Mouse (Mus musculus): Measurements from ENCODE around the gene Prss40. TPM values are rescaled to one million over a fixed set of nuclear protein-coding genes. Genes with fewer than 3 reads are reported as not detected.

Gene Prss40
- not detected in 2 replicates for polyA plus RNA-seq (2015; fragmentation: Nextera tagmentation; extraction: Ambion mirVana)

GRCm38 (mm10) chr1:34560843-34561242 is at the start of gene Prss40:
Gene Prss40, minus strand, starts transcription at chr1:34560943.
- Histone ChIP-seq H3K4me3 (no peak within 1 kb of the TSS), H3K4me2 (no peak within 1 kb of the TSS), H3K9ac (no peak within 1 kb of the TSS), H3K27me3 (replicated peaks) (no peaks in the 10 kb centered on the region), H3K36me3 (no peaks in the 10 kb centered on the region), H3K27ac (replicated peaks) (no peak within 1 kb of the TSS), H3K4me1 (no peaks in the 10 kb centered on the region), H3K9me3 (no peaks in the 10 kb centered on the region)
- no peak for ATAC-seq (ENCODE audit: extremely low read depth, insufficient number of reproducible peaks, low FRiP score, low TSS enrichment)
- WGBS, result 80% methylated on average over 15 of the region's 15 CpGs

- no peak for ATAC-seq (ENCODE audit: extremely low read depth, insufficient number of reproducible peaks, low FRiP score, low TSS enrichment)
- WGBS, result 11% methylated on average over 8 of the region's 8 CpGs
- Histone ChIP-seq H3K4me2 (no peak overlapping the region), H3K9ac (no peak overlapping the region), H3K36me3 (no peaks in the 10 kb centered on the region), H3K4me1 (no peaks in the 10 kb centered on the region), H3K9me3 (peaks cover 3% of the 10 kb centered on the region; the same call in 1 of the 2 replicates), H3K27ac (replicated peaks) (no peak overlapping the region), H3K4me3 (no peak overlapping the region), H3K27me3 (replicated peaks) (no peaks in the 10 kb centered on the region)
Measured at GRCm38 (mm10) chr1:34602363-34602762, 41.6 kb upstream of the Prss40 start.

GRCm38 (mm10) chr1:34601323-34602047 is 40.7 kb upstream of the Prss40 start:
- ATAC-seq (ENCODE audit: extremely low read depth, insufficient number of reproducible peaks, low FRiP score, low TSS enrichment), result no peak
- WGBS, result 69% methylated on average over 3 of the region's 3 CpGs
- no peaks in the 10 kb centered on the region for H3K4me1 ChIP-seq
- no peak overlapping the region for H3K9ac ChIP-seq
- no peaks in the 10 kb centered on the region for H3K27me3 ChIP-seq (replicated peaks)
- H3K4me3 ChIP-seq, result no peak overlapping the region
- no peaks in the 10 kb centered on the region for H3K36me3 ChIP-seq
- H3K4me2 ChIP-seq, result no peak overlapping the region
- no peak overlapping the region for H3K27ac ChIP-seq (replicated peaks)
- peaks cover 3% of the 10 kb centered on the region; the same call in 1 of the 2 replicates for H3K9me3 ChIP-seq

GRCm38 (mm10) chr1:34600000-34600399 is 39.3 kb upstream of the Prss40 start:
- 76% methylated on average over 15 of the region's 15 CpGs for WGBS
- H3K4me2 ChIP-seq, result no peak overlapping the region
- H3K4me3 ChIP-seq, result no peak overlapping the region
- no peak for ATAC-seq (ENCODE audit: extremely low read depth, insufficient number of reproducible peaks, low FRiP score, low TSS enrichment)
- no peaks in the 10 kb centered on the region for H3K27me3 ChIP-seq (replicated peaks)
- H3K4me1 ChIP-seq, result no peaks in the 10 kb centered on the region
- H3K36me3 ChIP-seq, result no peaks in the 10 kb centered on the region
- no peaks in the 10 kb centered on the region for H3K9me3 ChIP-seq
- no peak overlapping the region for H3K27ac ChIP-seq (replicated peaks)
- no peak overlapping the region for H3K9ac ChIP-seq

- Histone ChIP-seq H3K4me1 (no peaks in the 10 kb centered on the region), H3K27me3 (replicated peaks) (0 out of 2 replicates have a peak, but pooled peaks cover 4% of the 10 kb centered on the region), H3K36me3 (no peaks in the 10 kb centered on the region), H3K9me3 (no peaks in the 10 kb centered on the region), H3K4me3 (no peak overlapping the region), H3K9ac (no peak overlapping the region), H3K4me2 (no peak overlapping the region), H3K27ac (replicated peaks) (no peak overlapping the region)
- ATAC-seq (ENCODE audit: extremely low read depth, insufficient number of reproducible peaks, low FRiP score, low TSS enrichment), result no peak
- WGBS, result 75% methylated on average over 22 of the region's 22 CpGs
Measured at GRCm38 (mm10) chr1:34587298-34588096, 26.8 kb upstream of the Prss40 start.

GRCm38 (mm10) chr1:34584736-34585135 is 24.0 kb upstream of the Prss40 start:
- Histone ChIP-seq H3K27me3 (replicated peaks) (peaks cover 21% of the 10 kb centered on the region), H3K9ac (no peak overlapping the region), H3K4me2 (no peak overlapping the region), H3K4me1 (peaks cover 3% of the 10 kb centered on the region), H3K27ac (replicated peaks) (no peak overlapping the region), H3K4me3 (no peak overlapping the region), H3K9me3 (no peaks in the 10 kb centered on the region), H3K36me3 (no peaks in the 10 kb centered on the region)
- WGBS, result 67% methylated on average over 4 of the region's 4 CpGs
- ATAC-seq (ENCODE audit: extremely low read depth, insufficient number of reproducible peaks, low FRiP score, low TSS enrichment), result no peak

GRCm38 (mm10) chr1:34583821-34584263 is 23.1 kb upstream of the Prss40 start:
- H3K36me3 ChIP-seq, result no peaks in the 10 kb centered on the region
- no peak for ATAC-seq (ENCODE audit: extremely low read depth, insufficient number of reproducible peaks, low FRiP score, low TSS enrichment)
- WGBS, result 33% methylated on average over 4 of the region's 4 CpGs

GRCm38 (mm10) chr1:34582218-34582617 is 21.5 kb upstream of the Prss40 start:
- no peaks in the 10 kb centered on the region for H3K36me3 ChIP-seq
- H3K9me3 ChIP-seq, result no peaks in the 10 kb centered on the region
- no peak overlapping the region for H3K4me3 ChIP-seq
- H3K4me1 ChIP-seq, result peaks cover 11% of the 10 kb centered on the region
- no peak overlapping the region for H3K4me2 ChIP-seq
- H3K9ac ChIP-seq, result no peak overlapping the region
- ATAC-seq (ENCODE audit: extremely low read depth, insufficient number of reproducible peaks, low FRiP score, low TSS enrichment), result no peak
- no peak overlapping the region for H3K27ac ChIP-seq (replicated peaks)
- peaks cover 41% of the 10 kb centered on the region for H3K27me3 ChIP-seq (replicated peaks)
- WGBS, result 74% methylated on average over 6 of the region's 6 CpGs

More at GRCm38 (mm10) chr1:34583821-34584263, 23.1 kb upstream of the Prss40 start:
- no peak overlapping the region for H3K4me3 ChIP-seq
- no peak overlapping the region for H3K4me2 ChIP-seq
- no peaks in the 10 kb centered on the region for H3K9me3 ChIP-seq
- peaks cover 10% of the 10 kb centered on the region for H3K4me1 ChIP-seq
- no peak overlapping the region for H3K9ac ChIP-seq
- no peak overlapping the region for H3K27ac ChIP-seq (replicated peaks)
- H3K27me3 ChIP-seq (replicated peaks), result peaks cover 28% of the 10 kb centered on the region

GRCm38 (mm10) chr1:34579782-34580356 is 19.1 kb upstream of the Prss40 start:
- H3K4me1 ChIP-seq, result peaks cover 11% of the 10 kb centered on the region
- H3K36me3 ChIP-seq, result no peaks in the 10 kb centered on the region
- peak overlapping the region; percentile 55 for H3K4me3 ChIP-seq
- H3K27ac ChIP-seq (replicated peaks), result no peak overlapping the region
- no peak overlapping the region for H3K9ac ChIP-seq
- H3K4me2 ChIP-seq, result peak overlapping the region; percentile 84
- peaks cover 45% of the 10 kb centered on the region for H3K27me3 ChIP-seq (replicated peaks)
- WGBS, result 2% methylated on average over 18 of the region's 18 CpGs
- ATAC-seq (ENCODE audit: extremely low read depth, insufficient number of reproducible peaks, low FRiP score, low TSS enrichment), result no peak
- H3K9me3 ChIP-seq, result no peaks in the 10 kb centered on the region

- H3K36me3 ChIP-seq, result no peaks in the 10 kb centered on the region
- H3K4me1 ChIP-seq, result peaks cover 11% of the 10 kb centered on the region
- H3K27me3 ChIP-seq (replicated peaks), result peaks cover 45% of the 10 kb centered on the region
- under 1% methylated on average over 53 of the region's 53 CpGs for WGBS
- no peaks in the 10 kb centered on the region for H3K9me3 ChIP-seq
- ATAC-seq (ENCODE audit: extremely low read depth, insufficient number of reproducible peaks, low FRiP score, low TSS enrichment), result peak; percentile 31; the same call in 1 of the 2 replicates
- peak within 1 kb of the TSS; percentile 72 for H3K9ac ChIP-seq
- peak within 1 kb of the TSS; percentile 84 for H3K4me2 ChIP-seq
- H3K27ac ChIP-seq (replicated peaks), result no peak within 1 kb of the TSS
- H3K4me3 ChIP-seq, result peak within 1 kb of the TSS; percentile 55
Measured at GRCm38 (mm10) chr1:34578851-34579781, 18.4 kb upstream of the Prss40 start, which contains the start of gene Amer3. Gene Amer3, plus strand, starts transcription at chr1:34579657.
